Mouse (Mus musculus) kidney, adult 9 months (tissue): ENCODE data around the gene Ptar1.

Experiments used
- DNase-seq: peaks from one replicate; pipeline ENCODE4 v3.0.0; 2022

The Ptar1 gene

DNA sequence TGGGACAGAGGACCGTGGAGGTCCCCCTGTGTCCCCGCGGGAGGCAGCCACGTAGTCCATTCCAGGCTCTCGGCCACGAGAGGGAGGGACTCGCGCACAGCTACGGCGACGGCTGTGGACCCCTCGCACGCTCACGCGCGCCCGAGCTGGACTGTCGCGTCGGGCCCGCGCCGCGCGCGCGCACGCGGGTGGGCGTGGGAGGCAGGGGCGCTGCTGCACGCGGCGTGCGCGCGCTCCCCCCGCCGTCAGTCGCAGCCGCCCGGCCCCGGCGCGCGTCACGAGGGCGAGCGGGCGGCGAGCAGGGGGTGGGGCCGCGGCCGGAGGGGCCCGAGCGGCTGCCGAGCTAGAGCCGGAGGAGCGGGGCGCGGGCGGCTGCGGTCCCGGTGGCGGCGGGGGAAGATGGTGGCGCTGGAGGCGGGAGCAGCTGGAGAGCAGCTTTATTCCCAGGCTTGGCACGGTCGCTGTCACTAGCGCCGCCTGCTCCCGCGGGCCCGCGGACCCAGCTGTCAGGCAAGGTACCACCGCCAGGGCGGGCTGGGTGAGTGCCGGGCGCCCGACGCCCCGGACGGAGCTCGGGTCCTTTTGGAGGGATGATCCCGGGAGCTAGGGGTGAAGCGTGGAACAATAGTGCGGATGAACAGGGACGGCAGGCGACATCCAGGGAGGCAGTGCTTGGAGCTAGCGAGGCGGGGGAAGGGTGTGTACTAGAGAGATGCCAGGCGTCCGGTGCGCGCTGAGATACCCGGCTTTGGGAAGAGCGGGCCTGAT, 71.5 kb downstream of the Ptar1 start, which contains the start of gene Apba1:
Gene Apba1, plus strand, starts transcription at position 334 of the 768 bp plus-strand sequence.
- peak; percentile 20 for DNase-seq

DNA sequence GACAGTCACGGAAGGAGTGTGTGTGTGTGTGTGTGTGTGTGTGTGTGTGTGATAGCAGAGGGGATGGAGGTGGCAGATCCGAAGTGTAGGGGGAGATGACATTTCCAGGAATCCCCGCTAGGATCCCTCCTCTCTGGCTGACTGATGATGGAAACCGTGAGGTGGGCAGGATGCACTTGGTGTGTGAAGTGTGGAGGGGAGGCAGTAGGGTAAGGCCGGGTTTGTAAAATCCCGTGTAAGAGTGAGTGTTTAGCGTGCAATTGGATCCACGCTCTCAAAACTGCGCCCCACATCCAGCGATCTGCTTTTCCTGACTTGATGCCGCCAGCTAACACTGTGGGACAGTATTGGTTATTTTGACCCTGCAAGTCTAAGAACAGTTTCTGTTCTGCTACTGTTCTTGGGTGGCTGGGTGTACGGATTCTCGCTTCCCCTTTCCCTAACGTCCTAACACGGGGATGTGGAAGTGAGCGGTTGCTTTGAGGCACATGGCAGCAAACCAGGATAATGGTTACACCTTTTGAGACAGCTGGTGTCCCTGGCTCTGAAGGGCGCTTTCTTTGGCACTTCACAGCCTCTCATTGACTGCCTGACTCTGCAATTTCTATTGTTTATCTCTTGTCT, 72.2 kb downstream of the Ptar1 start:
- DNase-seq = no peak

DNA sequence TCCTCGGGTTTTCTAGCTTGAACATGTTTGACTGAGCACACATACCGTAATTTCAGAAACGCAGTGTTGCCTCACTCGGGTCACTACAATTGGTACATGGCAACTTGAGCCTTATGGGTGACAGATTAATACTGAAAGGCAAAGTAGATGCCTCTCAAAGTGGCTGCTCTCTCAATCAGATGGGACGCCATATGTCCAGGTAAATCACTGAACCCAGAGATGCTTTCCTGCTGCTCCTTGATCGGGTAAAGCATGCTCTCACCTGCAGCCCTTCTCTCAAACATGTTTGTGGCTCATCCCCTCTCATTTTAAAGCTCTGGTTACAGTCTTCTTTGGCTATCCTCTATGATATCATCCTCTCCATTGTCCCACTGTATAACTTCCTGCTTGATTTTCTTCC, 76.1 kb downstream of the Ptar1 start:
- DNase-seq = no peak

DNA sequence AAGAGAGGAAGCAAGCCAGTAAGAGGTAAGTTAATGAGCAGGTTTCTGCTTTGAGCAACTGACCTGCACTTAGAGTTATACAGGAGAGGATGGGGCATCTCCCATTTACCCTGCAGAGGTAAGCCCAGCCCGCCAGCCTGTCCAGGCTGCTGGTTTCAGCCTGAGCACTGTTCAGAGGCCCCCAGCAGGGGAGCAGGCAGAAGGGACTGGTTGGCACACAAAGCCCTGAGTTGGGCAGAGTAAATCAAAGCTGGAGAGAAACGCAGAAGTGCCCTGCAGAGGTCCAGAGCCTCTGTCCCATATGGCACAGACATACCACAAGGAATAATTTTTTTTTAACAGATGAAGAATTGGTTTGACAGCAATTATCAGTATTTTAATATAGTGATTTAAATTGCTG, 76.8 kb downstream of the Ptar1 start:
- DNase-seq = no peak

DNA sequence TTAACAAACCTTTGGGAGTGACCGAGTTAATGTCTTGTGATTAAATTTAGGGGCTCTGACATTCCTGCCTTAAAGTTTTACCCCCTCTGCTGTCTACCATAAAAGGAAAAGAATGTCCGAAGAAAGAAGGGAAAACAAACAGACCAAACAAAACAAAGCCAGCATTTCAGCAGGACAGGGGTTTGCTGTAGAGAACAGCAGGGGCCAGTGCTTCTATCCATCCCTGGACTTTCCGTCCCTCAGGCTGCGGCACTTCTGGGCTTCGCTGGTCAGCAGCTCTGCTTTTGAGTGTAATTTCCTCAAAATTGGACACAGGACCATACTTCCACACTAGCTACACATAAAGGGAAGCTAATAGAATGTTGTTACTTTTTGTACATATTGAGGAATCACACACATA, 81.6 kb downstream of the Ptar1 start:
- DNase-seq = no peak

DNA sequence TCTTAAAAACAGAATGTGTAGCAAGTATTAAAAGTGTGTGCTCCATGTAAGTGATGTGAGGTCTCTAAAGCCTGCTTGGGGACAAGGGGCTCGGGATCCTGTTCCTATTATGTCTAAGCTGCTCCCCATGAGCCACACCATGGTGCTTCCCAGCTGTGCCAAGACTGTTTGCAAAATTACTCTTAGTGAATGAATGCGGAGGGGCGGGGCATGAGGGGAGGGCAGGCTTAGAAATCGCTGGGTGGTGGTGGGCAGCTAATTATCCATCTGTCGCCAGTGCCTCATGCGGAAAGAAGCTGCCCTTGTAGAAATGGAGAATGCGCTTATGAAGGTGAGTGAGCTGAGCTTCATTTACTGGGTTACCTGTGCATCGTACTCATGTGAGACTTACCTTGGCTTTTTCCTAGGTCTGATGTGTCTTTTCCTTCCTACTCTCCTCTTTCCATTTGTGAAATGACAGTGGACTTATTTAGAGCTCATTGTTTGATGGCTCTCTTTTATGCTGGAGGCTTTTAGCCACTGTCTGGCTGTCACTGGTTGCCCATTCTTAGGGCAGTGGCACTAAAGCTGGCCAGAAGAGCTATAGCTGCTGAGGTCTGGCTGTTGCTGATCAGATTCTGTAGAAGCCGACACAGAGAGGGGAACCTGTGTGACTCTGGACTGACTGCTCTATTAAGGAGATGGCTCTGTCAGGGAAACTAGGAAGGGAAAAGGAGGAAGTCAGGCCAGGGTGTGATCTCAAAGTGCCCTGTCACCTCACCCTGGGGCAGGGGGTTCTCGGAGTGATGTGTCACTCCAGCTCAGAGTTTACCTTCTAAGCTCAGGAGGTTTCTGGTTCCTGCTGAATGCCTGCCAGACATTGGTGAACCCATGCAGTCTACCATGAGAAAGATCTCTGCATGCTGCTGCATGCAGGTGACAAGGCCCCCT, 83.5 kb downstream of the Ptar1 start:
- DNase-seq = no peak

DNA sequence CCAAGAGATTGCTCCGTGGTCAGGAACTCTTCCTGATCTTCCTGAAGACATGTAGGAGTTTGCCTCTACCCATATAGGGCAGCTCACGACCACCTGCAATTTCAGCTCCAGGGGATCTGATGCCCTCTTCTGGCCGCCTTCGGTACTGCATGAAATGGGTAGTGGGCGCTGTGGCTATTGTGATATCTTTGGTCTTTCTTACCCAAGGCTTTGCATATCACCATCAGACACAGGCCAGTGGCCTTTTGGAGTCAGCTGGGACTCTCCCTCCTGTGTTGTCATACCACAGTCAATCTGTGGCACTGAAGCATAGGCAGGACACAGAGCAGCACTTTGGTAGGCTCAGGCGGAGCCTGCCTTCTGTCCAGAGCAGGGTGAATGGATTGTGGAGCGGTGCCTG, 84.7 kb downstream of the Ptar1 start:
- peak; percentile 10 for DNase-seq

DNA sequence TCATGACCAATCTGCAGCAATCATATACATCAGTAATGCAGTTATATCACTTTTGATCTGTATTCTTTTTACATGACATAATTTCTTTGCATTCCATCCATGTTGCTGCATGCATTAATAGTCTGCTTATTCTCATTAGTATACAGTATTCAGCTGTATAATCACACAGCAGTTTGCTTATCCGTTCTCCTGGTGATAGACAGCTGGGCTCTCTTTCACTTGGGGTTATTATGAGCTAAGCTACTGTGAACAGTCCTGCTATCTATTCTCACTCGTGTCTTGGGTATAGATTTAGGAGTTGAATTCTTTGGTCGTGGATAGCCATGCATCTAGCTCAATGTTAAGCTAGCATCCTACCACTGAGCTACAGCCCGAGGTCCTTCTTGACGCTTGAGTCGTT, 88.1 kb downstream of the Ptar1 start:
- no peak for DNase-seq

DNA sequence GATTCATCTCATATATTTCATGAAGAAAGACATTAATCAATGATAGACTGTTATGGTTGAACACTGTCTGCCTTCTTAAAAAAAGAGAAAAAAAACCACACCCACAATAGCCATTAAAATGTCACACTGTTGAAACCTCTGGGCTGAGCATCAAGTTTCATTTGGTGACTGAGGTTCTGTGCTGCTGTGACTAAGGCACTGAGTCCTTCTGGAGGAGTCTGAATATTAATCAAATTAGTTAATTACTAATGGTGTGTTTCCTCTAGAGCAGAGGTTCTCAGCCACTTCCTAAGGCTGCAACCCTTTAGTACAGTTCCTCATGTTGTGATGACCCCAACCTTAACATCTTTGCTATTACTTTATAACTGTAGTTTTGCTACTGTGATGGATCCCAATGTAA, 91.9 kb downstream of the Ptar1 start:
- no peak for DNase-seq

DNA sequence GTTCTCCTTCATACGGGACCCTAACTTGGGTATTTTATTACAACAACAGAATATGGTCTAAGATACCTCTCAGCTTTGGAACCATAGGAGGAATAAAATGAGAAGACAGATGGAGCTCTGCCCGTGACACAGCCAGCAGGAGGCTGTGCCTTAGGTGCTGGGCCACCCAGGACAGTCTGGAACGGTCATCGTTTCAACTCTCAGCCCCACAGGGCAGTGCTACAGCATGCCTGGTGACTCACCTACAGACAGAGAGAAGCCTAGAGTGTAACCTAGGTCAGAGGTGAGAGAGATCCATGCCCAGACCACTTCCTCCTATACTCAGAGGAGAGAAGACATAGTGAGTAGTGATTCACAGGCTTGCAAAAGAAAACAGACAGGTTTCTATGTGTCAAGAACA, 92.9 kb downstream of the Ptar1 start:
- no peak for DNase-seq
